Mouse (Mus musculus) R1 (cell line): ENCODE data around the gene Cux2.

Source experiments
- DNase-seq: peaks from one replicate; pipeline ENCODE4 v3.0.0-alpha.2; 2018; ENCODE audit warnings: low read depth, low spot score

The Cux2 gene

GRCm38 (mm10) chr5:122050017-122050831 is at the start of gene Cux2:
Gene Cux2, minus strand, starts transcription at chr5:122050102.
- peak; percentile 86 for DNase-seq

GRCm38 (mm10) chr5:122094439-122094838 is 44.5 kb upstream of the Cux2 start:
- no peak for DNase-seq

GRCm38 (mm10) chr5:122093734-122094133 is 43.8 kb upstream of the Cux2 start:
- DNase-seq: no peak

- no peak for DNase-seq
Observed at GRCm38 (mm10) chr5:122092794-122093193, 42.9 kb upstream of the Cux2 start.

- peak; percentile 83 for DNase-seq
Observed at GRCm38 (mm10) chr5:122091070-122091469, 41.2 kb upstream of the Cux2 start.

- DNase-seq: no peak
Observed at GRCm38 (mm10) chr5:122089664-122090063, 39.8 kb upstream of the Cux2 start.

- DNase-seq: peak; percentile 88
Observed at GRCm38 (mm10) chr5:122088917-122089316, 39.0 kb upstream of the Cux2 start.

GRCm38 (mm10) chr5:122086121-122086520 is 36.2 kb upstream of the Cux2 start:
- DNase-seq: no peak

- no peak for DNase-seq
Observed at GRCm38 (mm10) chr5:122085291-122085690, 35.4 kb upstream of the Cux2 start.

- no peak for DNase-seq
Observed at GRCm38 (mm10) chr5:122084470-122084869, 34.6 kb upstream of the Cux2 start.

- no peak for DNase-seq
Observed at GRCm38 (mm10) chr5:122083282-122083681, 33.4 kb upstream of the Cux2 start.

- DNase-seq: peak; percentile 80
Observed at GRCm38 (mm10) chr5:122081471-122081870, 31.6 kb upstream of the Cux2 start.

- DNase-seq: no peak
Observed at GRCm38 (mm10) chr5:122080930-122081329, 31.0 kb upstream of the Cux2 start.

GRCm38 (mm10) chr5:122079796-122080195 is 29.9 kb upstream of the Cux2 start:
- peak; percentile 90 for DNase-seq

GRCm38 (mm10) chr5:122077244-122077643 is 27.3 kb upstream of the Cux2 start:
- DNase-seq: no peak

GRCm38 (mm10) chr5:122075736-122076135 is 25.8 kb upstream of the Cux2 start:
- peak; percentile 57 for DNase-seq

GRCm38 (mm10) chr5:122071997-122072396 is 22.1 kb upstream of the Cux2 start:
- DNase-seq: peak; percentile 93

- DNase-seq: peak; percentile 82
Observed at GRCm38 (mm10) chr5:122070963-122071800, 21.3 kb upstream of the Cux2 start.

- no peak for DNase-seq
Observed at GRCm38 (mm10) chr5:122068563-122068962, 18.7 kb upstream of the Cux2 start.

- DNase-seq: peak; percentile 60
Observed at GRCm38 (mm10) chr5:122063204-122063933, 13.5 kb upstream of the Cux2 start.

- DNase-seq: no peak
Observed at GRCm38 (mm10) chr5:122062479-122062878, 12.6 kb upstream of the Cux2 start.
